Mouse (Mus musculus) limb, embryonic 11.5 days (tissue): Measurements from ENCODE around the gene Pigl. TPM values are rescaled to one million over a fixed set of nuclear protein-coding genes. Genes with fewer than 3 reads are reported as not detected.

Source experiments
- ATAC-seq: fragments of 200-750 bp; cut with Nextera tagmentation; 2 replicates; pipeline ENCODE4 v1.8.0; 2017; ENCODE audit warnings: low read depth; ENCODE audit not compliant: insufficient number of reproducible peaks, low FRiP score, low TSS enrichment
- DNase-seq: peaks from one replicate; pipeline ENCODE4 v3.0.0-alpha.2; 2015; ENCODE audit warnings: low spot score
- H3K27ac ChIP-seq: fragments of 300-500 bp; sonication (generic); replicated peaks from 2 replicates; pipeline ENCODE4 v1.5.1; 2014; ENCODE audit warnings: low read depth, mild to moderate bottlenecking, low read length
- H3K27me3 ChIP-seq: fragments of 300-500 bp; sonication (generic); 2 replicates; pipeline ENCODE4 v1.6.1; 2014; ENCODE audit warnings: mild to moderate bottlenecking, low read length, mixed read lengths; ENCODE audit not compliant: control insufficient read depth, insufficient read depth
- H3K36me3 ChIP-seq: fragments of 300-500 bp; sonication (generic); 2 replicates; pipeline ENCODE4 v1.6.1; 2014; ENCODE audit warnings: mild to moderate bottlenecking, low read length, moderate library complexity, mixed read lengths; ENCODE audit not compliant: control insufficient read depth, insufficient read depth
- H3K4me1 ChIP-seq: fragments of 300-500 bp; sonication (generic); 2 replicates; pipeline ENCODE4 v1.6.1; 2014; ENCODE audit warnings: low read length, mixed read lengths; ENCODE audit not compliant: control insufficient read depth, insufficient read depth
- H3K4me2 ChIP-seq: fragments of 300-500 bp; sonication (generic); 2 replicates; pipeline ENCODE4 v1.6.1; 2014; ENCODE audit warnings: low read depth, mild to moderate bottlenecking, moderate library complexity; ENCODE audit not compliant: severe bottlenecking
- H3K4me3 ChIP-seq: fragments of 300-500 bp; sonication (generic); 2 replicates; pipeline ENCODE4 v1.5.1; 2014; ENCODE audit warnings: low read depth, low read length
- H3K9ac ChIP-seq: fragments of 300-500 bp; sonication (generic); 2 replicates; pipeline ENCODE4 v1.6.1; 2014; ENCODE audit warnings: mild to moderate bottlenecking, low read length
- H3K9me3 ChIP-seq: fragments of 300-500 bp; sonication (generic); 2 replicates; pipeline ENCODE4 v1.6.1; 2016; ENCODE audit warnings: low read length; ENCODE audit not compliant: control insufficient read depth
- WGBS: fragments of 180-500 bp; shearing (Covaris S2); extraction: QIAGEN DNeasy Blood & Tissue Kit; methylation state at CpG from one replicate; pipeline ENCODE4 v1.1.7; 2014; 5-methylcytosine and 5-hydroxymethylcytosine counted together
- polyA plus RNA-seq: library from polyadenylated mRNA; unstranded; fragments of >200 nt; fragmentation: Nextera tagmentation; extraction: Ambion mirVana; gene quantifications from 2 replicates; pipeline ENCODE4 v1.2.1, GENCODE M21; 2014

Pigl gene
- polyA plus RNA-seq, 1 experiment from 2014 or later: 13.7 TPM

DNA sequence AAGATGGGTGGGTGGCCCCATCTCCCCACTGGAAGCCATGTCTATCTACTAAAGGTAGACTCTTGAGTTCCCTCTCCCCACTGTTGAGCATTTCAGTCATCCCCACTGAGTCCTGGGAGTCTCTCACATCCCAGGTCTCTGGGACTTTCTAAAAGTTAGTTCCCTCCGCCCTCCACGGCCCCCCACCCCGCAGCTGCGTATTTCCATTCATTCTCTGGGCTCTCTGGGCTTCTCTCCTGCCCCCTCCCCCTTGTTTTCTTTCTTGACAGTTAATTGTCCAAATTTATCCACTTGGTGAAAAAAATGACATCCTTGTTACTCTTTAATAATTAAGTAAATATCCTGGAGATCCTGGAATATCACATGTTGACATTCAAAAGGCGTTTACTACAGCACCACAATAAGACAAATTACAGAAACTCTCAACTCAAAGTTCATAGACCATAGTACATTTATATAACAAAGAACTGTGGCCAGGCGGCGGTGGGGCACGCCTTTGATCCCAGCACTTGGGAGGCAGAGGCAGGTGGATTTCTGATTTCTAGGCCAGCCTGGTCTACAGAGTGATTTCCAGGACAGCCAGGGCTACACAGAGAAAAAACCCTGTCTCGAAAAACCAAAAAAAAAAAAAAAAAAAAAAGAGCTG lies 17.5 kb upstream of the Pigl start:
- Histone ChIP-seq H3K4me3 (no peak overlapping the region), H3K4me1 (no peaks in the 10 kb centered on the region), H3K9me3 (no peaks in the 10 kb centered on the region), H3K27ac (no peak overlapping the region), H3K9ac (no peak overlapping the region), H3K27me3 (no peaks in the 10 kb centered on the region), H3K36me3 (no peaks in the 10 kb centered on the region; the same call in 1 of the 2 replicates), H3K4me2 (no peak overlapping the region)
- no peak for ATAC-seq
- 94% methylated on average over 9 of the region's 9 CpGs for WGBS
- no peak for DNase-seq

DNA sequence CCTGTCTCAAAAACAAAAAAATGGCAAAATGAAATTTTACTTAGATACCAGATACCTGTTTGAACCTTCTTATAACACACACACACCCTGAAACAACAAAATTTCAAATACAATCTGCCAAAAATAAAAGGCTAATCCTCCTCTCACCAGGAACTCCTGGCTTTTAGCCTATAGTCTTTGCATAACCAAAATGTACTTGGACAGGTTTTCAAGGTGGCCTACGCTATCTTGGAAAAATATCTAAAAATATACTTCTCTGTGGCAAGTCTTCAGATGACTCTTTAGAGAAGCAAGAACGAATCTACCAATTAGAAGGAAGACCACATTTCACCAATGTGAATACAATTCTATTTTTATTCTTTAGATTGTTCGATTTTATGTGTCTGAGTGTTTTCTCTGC lies 12.5 kb upstream of the Pigl start:
- Histone ChIP-seq H3K27me3 (no peaks in the 10 kb centered on the region), H3K27ac (no peak overlapping the region), H3K4me1 (no peaks in the 10 kb centered on the region), H3K9ac (no peak overlapping the region), H3K9me3 (no peaks in the 10 kb centered on the region), H3K4me3 (no peak overlapping the region), H3K36me3 (no peaks in the 10 kb centered on the region; the same call in 1 of the 2 replicates), H3K4me2 (no peak overlapping the region)
- ATAC-seq: no peak
- WGBS: 94% methylated on average over 3 of the region's 3 CpGs
- DNase-seq: no peak

DNA sequence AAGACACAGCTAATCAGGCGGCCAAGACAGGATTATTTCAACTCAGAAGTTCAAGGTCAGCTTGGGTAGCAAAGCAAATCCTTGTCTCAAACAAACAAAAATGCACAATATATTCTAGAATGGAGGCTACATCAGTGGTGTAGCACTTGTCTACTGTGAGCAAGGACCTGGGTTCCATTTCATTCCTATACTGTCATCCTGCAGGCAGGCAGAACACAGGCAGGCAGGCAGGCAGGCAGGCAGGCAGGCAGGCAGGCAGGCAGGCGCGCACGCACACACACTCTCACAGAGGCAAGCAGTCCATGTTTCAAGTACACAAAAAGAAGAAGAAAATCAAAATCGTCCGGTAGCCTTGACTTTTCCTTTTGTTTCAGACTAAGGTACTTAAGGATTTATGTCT lies 9.3 kb upstream of the Pigl start:
- Histone ChIP-seq H3K9me3 (no peaks in the 10 kb centered on the region), H3K9ac (no peak overlapping the region), H3K4me1 (no peaks in the 10 kb centered on the region), H3K36me3 (peaks cover 2% of the 10 kb centered on the region; the same call in 1 of the 2 replicates), H3K4me3 (no peak overlapping the region), H3K27me3 (no peaks in the 10 kb centered on the region), H3K4me2 (no peak overlapping the region), H3K27ac (no peak overlapping the region)
- 96% methylated on average over 6 of the region's 6 CpGs for WGBS
- DNase-seq (no peak), ATAC-seq (no peak)

DNA sequence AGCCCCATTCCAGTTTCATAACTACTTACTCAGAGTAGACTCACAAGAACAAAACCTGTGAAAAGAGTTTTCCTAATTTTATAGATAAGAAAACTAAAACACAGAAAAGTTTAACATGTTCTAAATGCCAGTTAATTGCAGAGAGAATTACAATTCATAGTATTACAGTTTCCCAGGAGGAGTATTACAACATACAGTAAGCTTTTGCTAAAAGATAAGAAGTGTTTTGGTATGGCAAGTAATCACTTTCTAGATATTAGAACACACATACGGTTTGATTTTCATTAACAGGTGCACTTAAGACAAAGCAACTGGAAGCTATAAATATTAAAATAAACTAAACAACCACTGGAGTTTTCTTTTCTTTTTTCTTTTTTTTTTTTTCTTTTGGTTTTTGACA lies 3.1 kb upstream of the Pigl start:
- H3K9me3 ChIP-seq: no peaks in the 10 kb centered on the region
- H3K27me3 ChIP-seq: no peaks in the 10 kb centered on the region
- no peak for ATAC-seq
- no peak overlapping the region for H3K4me2 ChIP-seq
- peaks cover 2% of the 10 kb centered on the region; the same call in 1 of the 2 replicates for H3K36me3 ChIP-seq
- no peak overlapping the region for H3K4me3 ChIP-seq
- no peak overlapping the region for H3K9ac ChIP-seq
- no peaks in the 10 kb centered on the region for H3K4me1 ChIP-seq
- no peak overlapping the region for H3K27ac ChIP-seq
- DNase-seq: no peak
- WGBS: 86% methylated on average over 1 of the region's 1 CpGs

DNA sequence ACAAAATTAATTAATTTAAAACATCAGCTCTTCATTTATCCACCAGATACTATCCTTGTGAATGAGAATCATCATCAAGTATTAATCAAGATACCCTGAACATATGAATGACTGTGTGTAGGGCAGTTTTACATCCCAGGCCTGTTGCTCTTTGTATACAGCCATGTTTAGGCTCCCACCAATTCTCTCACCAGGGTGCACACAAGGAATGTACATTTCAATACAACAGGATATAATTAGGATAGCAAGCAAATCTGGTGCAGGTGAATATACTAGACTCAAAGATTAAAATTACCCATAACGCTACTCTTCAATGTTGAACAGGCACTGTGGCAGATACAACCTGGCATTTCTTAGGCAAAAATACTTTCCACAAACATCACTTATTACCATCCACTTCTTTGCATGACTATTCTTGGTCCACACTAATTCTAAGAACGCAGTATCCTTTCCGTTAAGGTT lies 2.2 kb upstream of the Pigl start:
- no peaks in the 10 kb centered on the region for H3K4me1 ChIP-seq
- no peaks in the 10 kb centered on the region for H3K27me3 ChIP-seq
- no peak overlapping the region; the same call in 1 of the 2 replicates for H3K27ac ChIP-seq
- ATAC-seq (no peak), DNase-seq (no peak)
- WGBS: 11% methylated on average over 3 of the region's 3 CpGs
- H3K4me2 ChIP-seq: peak overlapping the region; percentile 93
- H3K36me3 ChIP-seq: peaks cover 2% of the 10 kb centered on the region; the same call in 1 of the 2 replicates
- peak overlapping the region; percentile 99; the same call in 1 of the 2 replicates for H3K9ac ChIP-seq
- no peaks in the 10 kb centered on the region for H3K9me3 ChIP-seq
- H3K4me3 ChIP-seq: peak overlapping the region; percentile 90

DNA sequence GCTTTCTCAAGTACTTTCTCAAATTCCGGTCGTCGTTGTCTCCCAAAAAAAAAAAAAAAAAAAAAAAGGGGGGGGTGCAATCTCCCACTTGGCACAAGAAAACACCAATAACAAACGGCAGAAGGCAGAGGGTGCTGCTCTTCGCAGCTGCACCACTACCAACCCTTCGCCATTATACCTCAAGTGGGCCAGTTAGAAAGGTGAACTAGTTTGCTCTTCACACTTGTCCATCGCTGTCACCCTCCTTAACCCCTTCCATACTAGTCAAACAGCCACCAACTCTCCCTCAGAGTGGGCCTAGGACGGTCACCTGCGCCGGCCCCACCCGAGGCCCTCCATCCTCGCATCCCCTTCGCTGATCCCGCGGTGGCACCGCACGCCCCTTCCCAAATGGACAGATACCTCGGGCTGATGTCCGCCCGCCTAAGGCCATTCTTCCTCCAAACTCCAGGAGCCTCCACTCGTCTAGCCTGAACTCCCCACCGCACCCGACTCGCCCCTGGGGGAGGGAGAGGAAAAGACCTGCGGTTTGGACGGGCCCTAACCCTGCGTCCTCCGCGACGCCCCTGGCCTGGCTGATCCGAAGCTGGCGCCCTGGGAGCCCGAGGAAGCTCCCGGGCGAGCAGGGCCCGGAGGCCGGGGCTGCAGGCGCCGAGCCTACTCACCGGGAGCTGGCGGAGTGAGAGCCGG lies 1.6 kb upstream of the Pigl start:
- DNase-seq (peak; percentile 76), ATAC-seq (peak; percentile 74)
- no peaks in the 10 kb centered on the region for H3K9me3 ChIP-seq
- under 1% methylated on average over 37 of the region's 42 CpGs for WGBS
- H3K36me3 ChIP-seq: peaks cover 2% of the 10 kb centered on the region; the same call in 1 of the 2 replicates
- H3K4me3 ChIP-seq: peak overlapping the region; percentile 90
- no peaks in the 10 kb centered on the region for H3K27me3 ChIP-seq
- H3K27ac ChIP-seq: peak overlapping the region; percentile 95
- H3K4me2 ChIP-seq: peak overlapping the region; percentile 93
- H3K9ac ChIP-seq: peak overlapping the region; percentile 99
- H3K4me1 ChIP-seq: no peaks in the 10 kb centered on the region

DNA sequence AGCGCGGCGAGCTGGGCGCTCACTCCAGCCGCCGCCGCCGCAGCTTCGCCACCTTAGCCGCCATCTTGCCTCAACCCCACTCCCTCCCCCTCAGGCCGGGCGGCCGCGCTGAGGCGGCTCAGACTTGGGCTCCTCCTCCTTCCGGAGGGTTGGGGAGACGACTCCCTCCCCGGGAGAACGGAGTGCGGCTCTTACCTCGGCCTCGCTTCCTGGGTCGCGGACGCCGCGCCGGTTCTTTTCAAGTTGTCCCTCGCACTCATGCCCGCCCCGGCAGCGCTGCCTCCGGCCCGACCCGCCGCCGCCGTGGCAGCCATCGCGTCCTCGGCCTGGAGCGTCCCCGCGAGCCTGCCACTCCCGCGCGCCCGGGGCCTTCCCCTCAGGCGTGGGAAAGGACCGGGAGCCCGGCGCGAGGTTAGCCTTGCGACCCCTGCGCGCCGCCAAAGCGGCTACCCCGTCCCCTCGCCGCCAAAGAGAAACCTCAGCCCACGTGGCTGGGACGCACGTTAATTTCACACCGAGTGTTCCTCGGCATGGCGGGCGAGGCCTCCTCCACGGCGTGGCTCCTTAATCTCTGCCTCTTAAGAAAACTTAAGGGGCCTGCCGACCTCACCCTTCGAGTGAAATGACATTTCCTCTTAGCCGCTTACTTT lies 894 bp upstream of the Pigl start:
- peak overlapping the region; percentile 93 for H3K4me2 ChIP-seq
- ATAC-seq (peak; percentile 92), DNase-seq (peak; percentile 92)
- H3K36me3 ChIP-seq: peaks cover 2% of the 10 kb centered on the region; the same call in 1 of the 2 replicates
- peak overlapping the region; percentile 90 for H3K4me3 ChIP-seq
- no peaks in the 10 kb centered on the region for H3K27me3 ChIP-seq
- no peaks in the 10 kb centered on the region for H3K9me3 ChIP-seq
- under 1% methylated on average over 68 of the region's 73 CpGs for WGBS
- no peaks in the 10 kb centered on the region for H3K4me1 ChIP-seq
- peak overlapping the region; percentile 95 for H3K27ac ChIP-seq
- H3K9ac ChIP-seq: peak overlapping the region; percentile 99

DNA sequence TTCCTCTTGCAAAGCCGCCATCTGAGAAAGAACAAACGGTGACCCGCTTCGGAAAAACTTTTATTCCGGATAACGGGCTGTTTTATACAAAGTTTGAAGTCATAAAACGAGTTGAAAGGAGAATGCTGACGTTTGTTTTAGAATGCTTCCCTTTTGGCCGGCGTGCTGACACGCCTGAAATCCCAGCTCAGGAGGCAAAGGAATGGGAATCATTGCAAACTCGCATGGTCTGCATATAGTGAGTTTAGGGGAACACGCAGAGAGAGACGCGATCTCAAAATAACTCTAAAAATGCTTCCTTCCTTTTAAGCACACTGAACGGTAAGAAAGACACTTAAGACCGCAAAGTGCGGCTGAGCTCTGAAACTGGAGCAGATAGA lies 379 bp upstream of the Pigl start:
- H3K9ac ChIP-seq: peak overlapping the region; percentile 99
- ATAC-seq: no peak
- peak overlapping the region; percentile 90 for H3K4me3 ChIP-seq
- H3K36me3 ChIP-seq: peaks cover 2% of the 10 kb centered on the region; the same call in 1 of the 2 replicates
- H3K27ac ChIP-seq: peak overlapping the region; percentile 95
- H3K9me3 ChIP-seq: no peaks in the 10 kb centered on the region
- no peaks in the 10 kb centered on the region for H3K4me1 ChIP-seq
- under 1% methylated on average over 18 of the region's 18 CpGs for WGBS
- H3K27me3 ChIP-seq: no peaks in the 10 kb centered on the region
- no peak for DNase-seq
- peak overlapping the region; percentile 93 for H3K4me2 ChIP-seq
